Mouse (Mus musculus) monocyte, adult 2 months (primary cell): ENCODE results near the gene Capn5.

Source experiments
- DNase-seq, 2 experiments: peaks; one replicate each; pipeline ENCODE4 v3.0.0; 2022; ENCODE audit warnings: low spot score in 2 of 2, low read depth in 1 of 2

Gene Capn5

DNA sequence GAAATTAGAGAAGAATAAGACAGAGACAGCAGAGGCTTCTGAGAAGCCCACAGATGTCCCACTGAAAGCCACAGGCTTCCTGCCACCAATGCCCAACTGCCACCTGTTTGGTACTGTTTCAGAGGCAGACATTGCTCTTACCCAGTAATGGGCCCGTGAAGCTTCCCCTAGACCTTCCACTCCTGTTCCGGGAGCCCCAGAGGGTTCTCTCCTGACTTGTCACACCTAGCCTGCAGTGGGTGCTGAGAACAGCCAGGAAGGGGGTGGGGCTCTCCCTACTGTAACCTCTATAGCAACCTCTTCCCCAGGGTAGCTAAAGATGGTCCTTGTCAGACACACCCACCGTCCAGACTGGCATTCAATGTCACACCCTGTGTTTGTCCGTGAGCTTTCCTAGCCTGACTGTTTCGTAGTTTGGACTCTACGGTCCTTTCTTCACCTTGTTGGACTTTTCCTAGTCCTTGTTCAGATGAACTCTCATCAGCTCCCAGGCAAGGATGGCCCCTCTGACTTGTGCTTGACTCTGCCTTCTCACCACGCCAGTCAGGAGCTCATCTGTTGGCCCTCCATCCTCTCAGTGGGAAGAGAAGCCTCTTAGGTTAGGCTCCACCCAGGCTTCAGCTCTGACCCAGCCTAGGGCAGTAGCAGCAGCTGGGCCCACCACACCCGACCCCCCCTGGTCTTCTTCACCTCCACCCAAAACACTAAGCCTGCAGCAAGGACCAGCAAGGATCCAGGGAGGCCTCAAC lies 1.6 kb downstream of the Capn5 start:
- DNase-seq: no peak

- no peak for DNase-seq
These were observed 3.0 kb downstream of the Capn5 start for GRCm38 (mm10) chr7:98174883-98175755.

GRCm38 (mm10) chr7:98173408-98173807 lies 4.7 kb downstream of the Capn5 start:
- DNase-seq: no peak

DNA sequence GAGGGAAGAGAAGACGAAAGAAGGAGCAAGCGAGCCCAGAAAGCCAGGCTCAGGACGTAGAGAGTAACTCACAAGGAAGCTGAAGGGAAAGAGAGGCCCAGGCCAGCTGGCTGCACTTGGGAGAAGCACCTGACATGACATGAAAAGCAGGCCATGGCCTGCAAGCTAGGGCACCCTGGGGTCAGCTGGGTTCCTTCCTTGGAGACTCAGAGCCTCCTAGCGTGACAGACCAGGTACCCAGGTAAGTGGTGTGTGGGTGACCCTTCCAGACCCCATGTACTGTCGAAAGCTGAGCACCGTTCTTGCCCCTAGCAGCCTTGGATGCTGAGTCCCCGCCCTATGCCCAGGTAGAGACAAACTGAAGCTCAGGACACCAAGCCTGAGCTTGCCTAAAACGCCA lies 5.4 kb downstream of the Capn5 start:
- no peak for DNase-seq

DNA sequence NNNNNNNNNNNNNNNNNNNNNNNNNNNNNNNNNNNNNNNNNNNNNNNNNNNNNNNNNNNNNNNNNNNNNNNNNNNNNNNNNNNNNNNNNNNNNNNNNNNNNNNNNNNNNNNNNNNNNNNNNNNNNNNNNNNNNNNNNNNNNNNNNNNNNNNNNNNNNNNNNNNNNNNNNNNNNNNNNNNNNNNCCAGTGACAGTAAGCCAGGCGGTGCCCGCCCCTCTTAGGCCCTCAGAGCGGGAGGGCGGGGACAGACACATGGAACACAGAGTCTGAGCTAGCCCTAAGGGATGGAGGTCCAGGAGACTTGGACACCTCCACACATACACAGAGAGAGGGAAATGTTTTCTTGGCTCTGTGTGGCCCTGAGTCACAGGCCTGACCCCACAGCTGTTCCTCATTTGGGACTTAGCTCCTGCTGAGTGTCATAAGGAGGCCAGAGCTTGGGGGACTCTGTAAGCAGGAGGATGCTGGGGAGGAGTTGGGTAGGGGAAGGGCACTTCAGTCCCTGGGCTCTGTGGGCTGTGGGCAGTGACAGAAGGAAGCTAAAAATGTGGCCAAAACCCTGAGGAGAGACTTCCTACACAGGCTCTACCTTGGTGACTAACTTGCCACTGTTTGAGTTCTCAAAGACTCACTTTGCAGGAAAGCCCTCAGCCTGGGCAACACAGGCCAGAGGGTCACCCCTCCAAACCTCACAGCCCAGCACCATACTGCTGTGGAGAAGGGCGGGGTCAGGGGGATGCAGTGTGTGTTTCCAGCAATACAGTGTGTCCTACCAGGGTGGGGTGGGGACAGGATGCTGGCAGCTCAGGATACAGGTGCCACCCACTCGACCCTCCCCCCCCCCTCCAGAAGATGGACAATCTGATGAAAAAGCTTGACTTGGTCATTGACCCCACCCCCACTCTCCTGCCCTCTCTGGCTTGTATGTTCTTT lies 6.7 kb downstream of the Capn5 start:
- DNase-seq: peak; percentile 36 to 41

DNA sequence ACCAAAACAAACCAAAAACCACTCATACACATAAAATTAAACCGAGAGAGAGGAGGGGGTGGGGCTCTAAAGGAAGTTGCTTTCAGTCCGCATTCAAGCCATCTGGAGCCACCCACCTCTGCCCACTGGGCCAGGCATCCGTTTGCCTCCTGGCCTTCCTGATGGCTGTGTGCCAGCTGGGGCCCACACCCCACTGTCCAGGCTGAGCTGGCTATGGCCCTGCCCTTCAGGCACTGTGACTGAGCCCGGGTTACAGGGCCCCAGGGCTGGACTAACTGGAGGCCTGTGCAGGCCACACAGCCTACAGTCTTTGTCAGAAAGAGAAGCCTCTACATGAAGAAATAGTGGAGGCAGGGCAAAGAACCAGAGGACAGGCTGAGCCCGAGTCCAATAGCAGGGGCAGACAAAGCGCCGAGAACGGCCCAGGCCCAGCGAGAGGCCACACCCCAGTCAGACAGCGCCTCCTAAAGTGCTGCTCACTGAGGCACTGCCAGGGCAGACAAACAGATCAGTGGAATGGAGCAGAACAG lies 13.0 kb downstream of the Capn5 start:
- DNase-seq: no peak

DNA sequence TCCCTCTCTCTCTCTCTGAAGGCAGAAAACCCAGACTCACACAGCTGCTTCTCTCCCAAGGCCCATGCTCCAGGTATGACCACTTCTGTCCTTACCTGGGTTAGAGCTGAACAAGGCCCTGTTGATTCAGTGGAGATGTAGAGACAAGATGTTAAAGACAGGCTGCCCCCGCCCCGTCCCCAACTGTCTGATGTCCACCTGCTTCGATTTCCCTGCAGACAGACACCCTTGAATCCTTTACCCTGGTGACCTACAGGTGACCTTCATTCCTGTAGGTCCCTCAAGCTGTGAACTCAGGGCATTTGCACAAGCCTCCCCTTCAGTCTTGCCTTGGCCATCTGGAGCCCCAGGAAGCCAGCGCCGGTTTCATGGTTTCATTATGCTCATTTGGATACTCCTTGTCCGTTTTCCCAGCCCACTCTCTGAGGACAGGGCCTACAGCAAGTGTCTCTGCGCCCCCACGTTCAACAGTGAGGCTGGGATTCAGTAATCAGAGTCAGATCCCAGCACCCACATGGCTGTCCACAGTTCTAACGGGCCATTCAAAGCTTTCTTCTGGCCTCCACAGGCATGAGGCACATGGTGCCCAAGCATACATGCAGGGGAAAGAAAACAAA lies 13.6 kb downstream of the Capn5 start:
- no peak for DNase-seq

GRCm38 (mm10) chr7:98163700-98164099 lies 14.4 kb downstream of the Capn5 start:
- no peak for DNase-seq

GRCm38 (mm10) chr7:98162239-98162638 lies 15.8 kb downstream of the Capn5 start:
- no peak for DNase-seq

DNA sequence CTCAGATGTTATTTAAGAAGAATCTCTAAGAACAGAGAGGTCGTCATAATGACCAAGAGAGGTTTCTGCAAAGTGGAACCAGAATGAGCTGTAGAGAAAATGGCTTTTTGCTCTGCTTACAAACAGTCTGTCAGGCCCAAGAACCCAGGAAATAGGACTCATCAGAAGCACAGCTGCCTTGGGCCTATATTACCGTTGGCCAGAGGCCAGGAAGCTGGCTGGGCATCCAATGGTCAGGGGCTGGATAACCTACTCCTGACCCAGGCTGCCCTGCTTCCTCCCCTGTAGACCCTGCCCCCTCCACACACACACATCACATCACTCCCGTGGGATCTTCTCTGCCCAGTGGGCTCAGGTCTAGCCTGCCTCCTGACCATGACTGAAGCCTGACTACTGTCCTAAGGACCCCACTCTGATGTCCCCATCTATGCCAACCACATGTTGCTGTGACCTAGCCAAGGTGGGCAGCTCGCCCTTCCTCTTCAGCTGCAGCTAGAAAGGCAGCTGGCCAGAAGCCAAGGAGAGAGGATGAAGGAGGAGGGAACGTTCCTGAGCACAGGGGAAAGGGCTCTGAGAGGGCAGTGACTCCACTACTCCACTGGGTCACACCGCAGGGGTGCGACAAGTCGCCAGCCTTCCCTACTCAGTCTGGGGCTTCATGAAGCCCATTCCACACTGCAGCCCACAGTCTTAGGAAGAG lies 17.9 kb downstream of the Capn5 start:
- no peak for DNase-seq

- no peak for DNase-seq
These were observed 19.6 kb downstream of the Capn5 start for GRCm38 (mm10) chr7:98158481-98158880.

DNA sequence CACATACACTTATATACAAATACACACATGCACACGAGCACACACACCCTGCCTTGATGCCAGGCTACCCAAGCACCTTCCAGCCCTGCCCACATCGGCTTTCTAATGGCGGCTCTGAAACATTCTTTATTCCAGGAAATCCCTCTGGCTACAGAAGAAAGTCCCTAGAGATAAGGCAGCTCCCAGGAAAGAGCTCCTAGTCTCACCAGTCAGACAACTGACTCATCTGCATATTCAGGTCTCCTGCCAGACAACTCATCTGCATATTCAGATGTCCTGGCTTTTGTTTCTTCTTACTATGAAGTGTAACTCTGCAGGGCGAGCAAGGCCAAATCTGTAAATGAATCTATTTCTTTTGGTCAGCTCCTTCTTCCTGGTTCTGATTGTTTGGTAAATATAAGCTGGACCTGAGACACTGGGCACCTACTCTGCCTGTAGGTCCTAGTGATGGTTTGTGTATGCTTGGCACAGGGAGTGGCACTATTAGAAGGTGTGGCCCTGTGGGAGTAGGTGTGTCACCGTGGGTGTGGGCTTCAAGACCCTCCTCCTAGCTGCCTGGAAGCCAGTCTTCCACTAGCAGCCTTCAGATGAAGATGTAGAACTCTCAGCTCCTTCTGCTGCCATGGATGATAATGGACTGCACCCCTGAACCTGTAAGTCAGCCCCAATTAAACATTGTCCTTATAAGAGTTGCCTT lies 20.3 kb downstream of the Capn5 start:
- no peak for DNase-seq

GRCm38 (mm10) chr7:98156280-98156665 lies 21.8 kb downstream of the Capn5 start:
- DNase-seq: no peak

GRCm38 (mm10) chr7:98155546-98156279 lies 22.4 kb downstream of the Capn5 start:
- peak in 1 of 2 experiments; percentile 13 for DNase-seq

DNA sequence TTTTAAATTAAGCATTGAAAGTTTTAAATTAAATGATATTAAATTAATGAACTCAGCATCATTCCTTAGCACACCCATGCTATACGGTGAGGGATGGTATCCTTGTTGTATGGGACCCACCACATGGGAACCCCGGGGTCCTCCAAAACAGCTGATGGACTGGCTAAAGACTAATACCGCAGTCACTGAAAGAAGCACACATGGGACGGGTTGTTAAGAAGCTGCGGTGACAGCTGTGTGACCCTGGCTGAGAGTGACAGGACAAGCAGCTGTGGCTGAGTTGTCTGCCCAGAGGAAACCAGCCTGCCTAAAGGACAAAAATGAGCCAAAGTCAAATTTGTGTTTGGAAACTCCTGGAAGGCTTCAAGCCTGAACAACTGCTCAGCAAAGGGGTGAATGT lies 24.2 kb downstream of the Capn5 start:
- no peak for DNase-seq

DNA sequence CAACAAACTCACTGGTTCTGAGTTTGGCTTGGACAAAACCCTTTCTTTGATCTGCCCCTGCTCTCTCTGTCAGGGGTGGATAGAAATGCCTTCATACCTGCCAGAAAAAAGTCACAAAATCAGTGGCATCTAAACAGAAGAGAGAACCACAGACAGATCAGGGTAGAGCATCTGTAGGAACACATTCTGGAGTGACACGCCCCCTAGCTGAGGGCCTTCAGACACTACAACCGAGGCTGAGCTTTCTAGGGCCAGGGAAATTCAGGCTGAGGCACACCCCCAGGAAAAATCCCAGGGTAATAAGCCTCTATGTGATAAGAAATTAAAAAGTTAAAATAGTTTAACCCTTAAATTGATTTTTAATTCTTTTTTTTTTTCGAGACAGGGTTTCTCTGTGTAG lies 24.7 kb downstream of the Capn5 start:
- no peak for DNase-seq

DNA sequence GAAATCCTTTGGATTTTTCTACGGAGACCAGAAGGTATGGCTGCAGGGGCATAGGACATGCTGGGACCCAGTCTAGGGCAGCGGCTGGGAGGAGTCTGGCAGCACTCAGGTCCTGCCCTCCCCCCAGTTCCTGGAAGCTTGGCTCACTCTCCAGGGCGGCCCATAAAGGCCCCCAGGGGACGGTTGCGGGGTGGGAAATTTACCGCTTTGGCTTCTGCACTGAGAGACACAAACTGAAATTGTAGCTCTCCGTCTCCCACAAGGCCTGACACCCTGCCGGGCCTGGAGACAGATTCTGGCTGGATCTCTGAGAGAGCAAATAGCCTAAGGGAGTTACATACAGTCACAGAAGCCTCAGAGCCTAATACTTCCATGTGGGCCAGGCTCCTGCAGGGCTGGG lies 25.7 kb downstream of the Capn5 start:
- DNase-seq: no peak

DNA sequence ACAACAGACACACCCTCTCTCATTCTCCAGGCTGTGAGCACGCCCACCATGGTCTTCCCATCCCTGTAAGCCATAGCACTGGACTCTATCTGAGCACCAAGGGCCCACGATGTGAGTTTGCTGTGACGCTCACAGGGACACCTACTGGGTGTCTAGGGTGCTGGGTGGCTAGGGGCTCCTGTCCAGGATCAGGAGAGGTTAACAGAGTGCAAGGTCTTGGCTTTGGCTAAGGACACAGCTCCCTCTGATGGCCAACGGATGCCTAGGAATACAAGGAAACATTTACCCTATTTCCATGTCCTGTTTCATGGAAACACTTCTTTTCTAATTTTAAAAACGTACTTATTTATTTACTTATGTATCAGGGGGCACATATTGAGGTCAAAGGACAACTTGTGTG lies 27.5 kb downstream of the Capn5 start:
- no peak for DNase-seq

- DNase-seq: no peak
These were observed 28.3 kb downstream of the Capn5 start for GRCm38 (mm10) chr7:98149802-98150201.
